Mouse (Mus musculus): ENCODE measurements around the gene Gm49711.

The Gm49711 gene

GRCm38 (mm10) chr16:92117337-92118209, 59.5 kb downstream of the Gm49711 start:
- DNase-seq (ENCODE audit: inconsistent age in 2 of 2, low spot score in 1 of 2) = peak; percentile 68 to 79

GRCm38 (mm10) chr16:92119013-92119515, 60.9 kb downstream of the Gm49711 start:
- no peak for DNase-seq (ENCODE audit: inconsistent age in 2 of 2, low spot score in 1 of 2)

- DNase-seq (ENCODE audit: inconsistent age in 2 of 2, low spot score in 1 of 2) = no peak
These were observed 62.9 kb downstream of the Gm49711 start for GRCm38 (mm10) chr16:92120899-92121531.

GRCm38 (mm10) chr16:92127226-92127625, 69.1 kb downstream of the Gm49711 start:
- DNase-seq (ENCODE audit: inconsistent age in 2 of 2, low spot score in 1 of 2) = no peak

- no peak for DNase-seq (ENCODE audit: inconsistent age in 2 of 2, low spot score in 1 of 2)
These were observed 69.5 kb downstream of the Gm49711 start for GRCm38 (mm10) chr16:92127666-92128065.

- DNase-seq (ENCODE audit: inconsistent age in 2 of 2, low spot score in 1 of 2) = no peak
These were observed 71.7 kb downstream of the Gm49711 start for GRCm38 (mm10) chr16:92129843-92130242.

GRCm38 (mm10) chr16:92132511-92132910, 74.4 kb downstream of the Gm49711 start:
- DNase-seq (ENCODE audit: inconsistent age in 2 of 2, low spot score in 1 of 2) = peak; percentile 44 to 78

- DNase-seq (ENCODE audit: inconsistent age in 2 of 2, low spot score in 1 of 2) = no peak
These were observed 76.1 kb downstream of the Gm49711 start for GRCm38 (mm10) chr16:92134148-92134764.

- DNase-seq (ENCODE audit: inconsistent age in 2 of 2, low spot score in 1 of 2) = no peak
These were observed 78.2 kb downstream of the Gm49711 start for GRCm38 (mm10) chr16:92136275-92136674.

- no peak for DNase-seq (ENCODE audit: inconsistent age in 2 of 2, low spot score in 1 of 2)
These were observed 81.5 kb downstream of the Gm49711 start for GRCm38 (mm10) chr16:92139386-92140261.

- peak in 1 of 2 experiments; percentile 49 for DNase-seq (ENCODE audit: inconsistent age in 2 of 2, low spot score in 1 of 2)
These were observed 82.2 kb downstream of the Gm49711 start for GRCm38 (mm10) chr16:92140328-92140727.

- no peak for DNase-seq (ENCODE audit: inconsistent age in 2 of 2, low spot score in 1 of 2)
These were observed 82.9 kb downstream of the Gm49711 start for GRCm38 (mm10) chr16:92141021-92141420.

- no peak for DNase-seq (ENCODE audit: inconsistent age in 2 of 2, low spot score in 1 of 2)
These were observed 84.4 kb downstream of the Gm49711 start for GRCm38 (mm10) chr16:92142426-92143012.

- DNase-seq (ENCODE audit: inconsistent age in 2 of 2, low spot score in 1 of 2) = no peak
These were observed 89.7 kb downstream of the Gm49711 start for GRCm38 (mm10) chr16:92147631-92148366.

- no peak for DNase-seq (ENCODE audit: inconsistent age in 2 of 2, low spot score in 1 of 2)
These were observed 90.2 kb downstream of the Gm49711 start for GRCm38 (mm10) chr16:92148367-92148728.

GRCm38 (mm10) chr16:92150975-92151374, 92.9 kb downstream of the Gm49711 start:
- no peak for DNase-seq (ENCODE audit: inconsistent age in 2 of 2, low spot score in 1 of 2)

- DNase-seq (ENCODE audit: inconsistent age in 2 of 2, low spot score in 1 of 2) = peak; percentile 54 to 83
These were observed 99.9 kb downstream of the Gm49711 start for GRCm38 (mm10) chr16:92158021-92158455.

- peak; percentile 88 to 90 for DNase-seq (ENCODE audit: inconsistent age in 2 of 2, low spot score in 1 of 2)
These were observed 100.5 kb downstream of the Gm49711 start for GRCm38 (mm10) chr16:92158461-92159091.

- peak in 1 of 2 experiments; percentile 17 for DNase-seq (ENCODE audit: inconsistent age in 2 of 2, low spot score in 1 of 2)
These were observed 101.0 kb downstream of the Gm49711 start for GRCm38 (mm10) chr16:92159114-92159513.

Data from adrenal gland, adult (tissue).